In the genomic region with DNA sequence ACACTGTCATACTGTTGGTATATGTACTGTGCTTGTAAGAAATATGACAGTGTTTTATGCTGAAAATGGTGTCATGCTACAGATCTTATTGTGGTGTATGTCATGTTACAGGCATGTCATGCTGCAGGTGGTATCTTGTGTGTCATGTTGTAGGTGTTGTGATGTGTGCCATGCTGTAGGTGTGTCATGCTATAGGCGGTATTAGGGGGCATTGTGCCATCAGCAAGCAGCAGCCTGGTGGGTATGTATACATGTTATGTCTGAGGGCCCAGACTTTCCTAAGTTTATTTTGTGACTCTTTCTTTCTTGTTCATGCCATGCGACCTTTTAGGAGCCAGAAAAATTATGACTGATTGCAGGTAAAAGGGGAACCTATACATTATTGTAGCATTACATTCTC, we compare ENCODE assay signal across 23 mouse cellular contexts.
DNase-seq lines count a peak whose midpoint lies in the region; ATAC-seq lines count a peak whose summit lies in the region.
"Had no signal": no experiment of that assay in that cellular context is flagged by ENCODE, and none has a peak within 500 bp of the region (broad histone marks: within the 10 kb centered on the region; RNA-seq: fewer than 3 reads in every experiment).

No protein-coding gene starts in this region.

- no peaks in the 10 kb centered on the region for H3K9me3 ChIP-seq in heart, embryonic 10.5 days
- H3K9me3 ChIP-seq in lung, embryonic 16.5 days (ENCODE audit: control insufficient read depth, low read length), result no peaks in the 10 kb centered on the region
- H3K9me3 ChIP-seq in midbrain, embryonic 11.5 days (ENCODE audit: control insufficient read depth, low read length), result no peaks in the 10 kb centered on the region
- H3K9me3 ChIP-seq in midbrain, embryonic 15.5 days, result no peaks in the 10 kb centered on the region
- H3K9me3 ChIP-seq: embryonic facial prominence, embryonic 13.5 days; embryonic facial prominence, embryonic 15.5 days; forebrain, embryonic 10.5 days; forebrain, embryonic 12.5 days had no signal

- no peak for ATAC-seq in lung, embryonic 16.5 days (ENCODE audit: low read depth)
- no peak for ATAC-seq in midbrain, embryonic 11.5 days (ENCODE audit: low FRiP score)
- ATAC-seq in midbrain, embryonic 15.5 days (replicated peaks), result no peak
- ATAC-seq: forebrain, embryonic 14.5 days; forebrain, embryonic 16.5 days had no signal

- 83% methylated on average over 2 of the region's 2 CpGs for WGBS in heart, embryonic 10.5 days
- 81% methylated on average over 2 of the region's 2 CpGs for WGBS in lung, embryonic 16.5 days
- WGBS in midbrain, embryonic 11.5 days, result 92% methylated on average over 2 of the region's 2 CpGs
- WGBS in midbrain, embryonic 15.5 days, result 94% methylated on average over 2 of the region's 2 CpGs

- no peak overlapping the region for H3K27ac ChIP-seq in heart, embryonic 10.5 days
- H3K27ac ChIP-seq in lung, embryonic 16.5 days (ENCODE audit: low read length), result peak overlapping the region; percentile 50; the same call in 1 of the 2 replicates
- no peak overlapping the region for H3K27ac ChIP-seq in midbrain, embryonic 11.5 days (ENCODE audit: low read depth, low read length)
- H3K27ac ChIP-seq in midbrain, embryonic 15.5 days, result no peak overlapping the region
- H3K27ac ChIP-seq: embryonic facial prominence, embryonic 13.5 days; embryonic facial prominence, embryonic 15.5 days; forebrain, embryonic 10.5 days; forebrain, embryonic 12.5 days had no signal

- peaks cover 5% of the 10 kb centered on the region; the same call in 1 of the 2 replicates for H3K27me3 ChIP-seq in heart, embryonic 10.5 days (ENCODE audit: insufficient read depth, poor library complexity, severe bottlenecking)
- H3K27me3 ChIP-seq in lung, embryonic 16.5 days (ENCODE audit: control insufficient read depth, insufficient read depth, low read depth, low read length), result no peaks in the 10 kb centered on the region
- no peaks in the 10 kb centered on the region for H3K27me3 ChIP-seq in midbrain, embryonic 11.5 days (ENCODE audit: control insufficient read depth, insufficient read depth, low read length)
- H3K27me3 ChIP-seq in midbrain, embryonic 15.5 days (replicated peaks), result no peaks in the 10 kb centered on the region
- H3K27me3 ChIP-seq: embryonic facial prominence, embryonic 13.5 days; embryonic facial prominence, embryonic 15.5 days; forebrain, embryonic 12.5 days had no signal

- H3K4me2 ChIP-seq in lung, embryonic 16.5 days (ENCODE audit: low read depth, low read length), result no peak overlapping the region
- no peak overlapping the region for H3K4me2 ChIP-seq in midbrain, embryonic 11.5 days
- H3K4me2 ChIP-seq in midbrain, embryonic 15.5 days, result no peak overlapping the region
- H3K4me2 ChIP-seq: embryonic facial prominence, embryonic 13.5 days; embryonic facial prominence, embryonic 15.5 days; forebrain, embryonic 12.5 days had no signal

- H3K36me3 ChIP-seq in heart, embryonic 10.5 days, result no peaks in the 10 kb centered on the region
- no peaks in the 10 kb centered on the region for H3K36me3 ChIP-seq in lung, embryonic 16.5 days (ENCODE audit: control insufficient read depth, insufficient read depth, low read length)
- H3K36me3 ChIP-seq in midbrain, embryonic 11.5 days (ENCODE audit: control insufficient read depth, insufficient read depth, low read length), result no peaks in the 10 kb centered on the region
- H3K36me3 ChIP-seq in midbrain, embryonic 15.5 days (replicated peaks), result no peaks in the 10 kb centered on the region
- H3K36me3 ChIP-seq: embryonic facial prominence, embryonic 13.5 days; embryonic facial prominence, embryonic 15.5 days; forebrain, embryonic 10.5 days; forebrain, embryonic 12.5 days had no signal

- H3K4me3 ChIP-seq in heart, embryonic 10.5 days, result no peak overlapping the region
- H3K4me3 ChIP-seq in lung, embryonic 16.5 days (ENCODE audit: low read length), result no peak overlapping the region
- no peak overlapping the region for H3K4me3 ChIP-seq in midbrain, embryonic 11.5 days (ENCODE audit: low read depth, low read length)
- no peak overlapping the region for H3K4me3 ChIP-seq in midbrain, embryonic 15.5 days
- H3K4me3 ChIP-seq: embryonic facial prominence, embryonic 13.5 days; embryonic facial prominence, embryonic 15.5 days; erythroblast, embryonic 14.5 days; forebrain, embryonic 10.5 days; forebrain, embryonic 12.5 days had no signal

- H3K9ac ChIP-seq in lung, embryonic 16.5 days (ENCODE audit: low read length), result no peak overlapping the region
- no peak overlapping the region for H3K9ac ChIP-seq in midbrain, embryonic 11.5 days (ENCODE audit: low read length)
- H3K9ac ChIP-seq in midbrain, embryonic 15.5 days, result no peak overlapping the region
- H3K9ac ChIP-seq: embryonic facial prominence, embryonic 13.5 days; embryonic facial prominence, embryonic 15.5 days; forebrain, embryonic 12.5 days had no signal

- peak; percentile 35 for DNase-seq in heart, adult 11 months
- DNase-seq in heart, embryonic 10.5 days (ENCODE audit: low spot score), result no peak
- no peak for DNase-seq in lung, postnatal 10 days
- peak; percentile 60 for DNase-seq in midbrain, embryonic 11.5 days (ENCODE audit: low spot score, missing footprints)
- DNase-seq: adrenal gland, adult 2 months; adrenal gland, postnatal 10 days; adrenal gland, postnatal 25 days; cerebellum, adult 11 months; cerebellum, adult 18-20 months; cerebellum, adult 8-10 months; cerebellum, adult 9-11 months; cerebellum, postnatal 14 days; cerebellum, postnatal 36 days; embryo, embryonic 11 days had no signal

- H3K4me1 ChIP-seq in heart, embryonic 10.5 days, result peaks cover 10% of the 10 kb centered on the region; the same call in 1 of the 2 replicates
- H3K4me1 ChIP-seq in lung, embryonic 16.5 days (replicated peaks; ENCODE audit: control insufficient read depth, insufficient read depth, low read length), result peaks cover 9% of the 10 kb centered on the region; the same call in 1 of the 2 replicates
- H3K4me1 ChIP-seq in midbrain, embryonic 11.5 days (ENCODE audit: control insufficient read depth, insufficient read depth, low read length), result no peaks in the 10 kb centered on the region
- H3K4me1 ChIP-seq in midbrain, embryonic 15.5 days, result no peaks in the 10 kb centered on the region
- H3K4me1 ChIP-seq: embryonic facial prominence, embryonic 13.5 days; embryonic facial prominence, embryonic 15.5 days; forebrain, embryonic 10.5 days; forebrain, embryonic 12.5 days had no signal

Comparison
In these comparisons a context has a peak if more than half of its experiments do, and no peak if none do; other contexts are left out.
1. DNase-seq: peak in heart, adult 11 months (single experiment) and midbrain, embryonic 11.5 days (single experiment); none in heart, embryonic 10.5 days (single experiment) and lung, postnatal 10 days (single experiment).